Mouse (Mus musculus) ES-Bruce4 (cell line): ENCODE results near the gene H2-Q4.
"Not testable (repeated sequence)": the region's sequence is repeated elsewhere in the genome, so short reads cannot be mapped to it uniquely, and the experiment has no call there.

Experiments used
- CTCF ChIP-seq: IDR thresholded peaks from one replicate; pipeline ENCODE4 v1.8.1; 2011; ENCODE audit warnings: low read depth, low read length
- EP300 ChIP-seq: IDR thresholded peaks from 2 replicates; pipeline ENCODE4 v1.6.1; 2011; ENCODE audit warnings: low read depth, low read length; ENCODE audit not compliant: insufficient read depth
- POLR2A ChIP-seq: IDR thresholded peaks from one replicate; pipeline ENCODE4 v1.8.1; 2011; ENCODE audit warnings: low read length; ENCODE audit not compliant: insufficient read depth

DNA sequence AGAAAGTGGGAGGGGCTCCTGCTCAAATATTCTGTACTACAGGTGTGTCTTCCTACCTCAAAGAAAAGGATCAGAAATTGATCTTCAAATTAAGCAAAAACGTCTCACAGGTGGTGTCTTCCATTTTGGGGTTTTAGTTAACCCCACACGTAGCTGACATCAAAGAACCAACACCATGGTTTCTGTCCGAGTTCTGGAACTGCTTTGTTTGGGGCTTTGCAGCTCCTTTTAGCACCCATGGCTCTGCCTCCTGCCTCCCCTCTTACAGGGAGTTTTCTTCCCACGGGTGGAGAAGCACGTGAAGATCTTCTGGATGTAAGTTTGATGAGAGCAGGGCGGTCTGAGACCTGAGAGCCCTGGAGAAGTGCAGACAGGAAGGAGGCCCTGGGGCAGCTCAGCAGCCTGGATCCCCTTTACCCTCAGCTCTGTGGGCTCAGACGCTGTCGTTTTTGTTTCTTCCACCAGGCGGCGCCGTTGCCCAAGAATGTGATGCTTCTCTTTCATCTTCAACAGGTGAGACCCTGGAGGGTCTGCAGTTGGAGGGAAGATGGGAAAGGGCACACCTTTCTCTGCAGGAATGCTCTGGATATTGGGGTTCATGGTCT lies 40.9 kb downstream of the H2-Q4 start:
- TF ChIP-seq POLR2A, EP300: not testable (repeated sequence)
- TF ChIP-seq CTCF: peak; percentile 59
